Mouse (Mus musculus): ENCODE measurements around the gene Adamts8.

DNA sequence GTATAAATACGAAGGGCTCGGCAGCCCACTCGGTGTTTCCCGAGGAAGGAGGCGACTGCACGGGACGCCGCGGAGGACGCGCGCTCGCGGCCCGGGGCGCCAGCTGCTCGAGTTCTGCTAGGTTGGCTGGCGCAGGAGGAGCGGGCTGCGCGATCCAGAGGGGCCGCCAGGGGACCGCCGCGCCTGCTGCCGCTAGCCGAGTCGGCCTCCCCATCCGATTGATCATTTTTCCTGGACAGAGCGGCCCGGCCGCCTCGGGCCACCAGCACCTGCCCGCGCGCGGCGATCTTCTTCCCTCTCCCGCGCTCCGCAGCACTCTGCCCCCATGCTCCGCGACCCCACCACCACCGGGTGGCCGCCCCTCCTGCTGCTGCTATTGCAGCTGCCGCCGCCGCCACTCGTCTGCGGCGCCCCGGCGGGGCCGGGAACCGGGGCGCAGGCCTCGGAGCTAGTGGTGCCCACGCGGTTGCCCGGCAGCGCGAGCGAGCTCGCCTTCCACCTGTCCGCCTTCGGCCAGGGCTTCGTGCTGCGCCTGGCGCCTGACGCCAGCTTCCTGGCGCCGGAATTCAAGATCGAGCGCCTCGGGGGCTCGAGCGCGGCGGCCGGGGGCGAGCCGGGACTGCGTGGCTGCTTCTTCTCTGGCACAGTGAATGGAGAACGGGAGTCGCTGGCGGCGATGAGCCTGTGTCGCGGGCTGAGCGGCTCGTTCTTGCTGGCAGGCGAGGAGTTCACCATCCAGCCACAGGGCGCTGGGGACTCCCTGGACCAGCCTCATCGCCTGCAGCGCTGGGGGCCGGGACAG, at the start of gene Adamts8:
- TF ChIP-seq CTCF (IDR thresholded peaks at IDR 0.05; ENCODE audit: borderline replicate concordance, control insufficient read depth, extremely low read depth, insufficient read depth, low read length, poor library complexity) (no peak), POLR2A (IDR thresholded peaks at IDR 0.05; ENCODE audit: control insufficient read depth, extremely low read depth, insufficient read depth, low read length, poor library complexity) (no peak)
